Mouse (Mus musculus): ENCODE data around the gene Izumo4.

DNA sequence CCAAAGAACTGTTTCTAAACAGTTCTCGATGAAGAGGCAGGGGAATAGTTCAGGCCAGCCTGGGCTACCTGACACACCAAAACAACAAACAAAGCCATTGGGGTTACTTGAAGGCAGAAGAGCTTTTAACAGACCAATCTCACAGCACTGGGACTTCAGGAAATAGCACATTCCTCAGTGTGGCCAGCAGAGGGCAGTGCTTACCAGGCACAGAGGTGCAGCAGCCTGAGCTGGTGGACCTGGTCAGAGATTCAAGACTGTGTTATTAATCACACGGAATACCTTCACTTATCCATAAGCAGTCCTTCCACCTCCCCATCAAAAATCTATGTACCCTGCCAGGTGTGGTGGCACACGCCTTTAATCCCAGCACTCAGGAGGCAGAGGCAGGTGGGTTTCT, 45.4 kb downstream of the Izumo4 start:
- TF ChIP-seq CTCF (IDR thresholded peaks at IDR 0.05; ENCODE audit: low read depth), result peak; percentile 99
- no peak for TF ChIP-seq EP300 (IDR thresholded peaks at IDR 0.05; ENCODE audit: low read depth)
